ENCODE assay signal across 10 mouse cellular contexts in genomic region chr1:74239618-74240017, GRCm38 (mm10). TPM values are rescaled to one million over a fixed set of nuclear protein-coding genes. Genes with fewer than 3 reads are reported as not detected.
DNase-seq lines count a peak whose midpoint lies in the region; ATAC-seq and TF ChIP-seq lines count a peak whose summit lies in the region.
"Had no signal": no experiment of that assay in that cellular context is flagged by ENCODE, and none has a peak within 500 bp of the region (broad histone marks: within the 10 kb centered on the region; RNA-seq: fewer than 3 reads in every experiment).

No protein-coding gene starts in this region.

- TF ChIP-seq CTCF in cortical plate, adult 2 months (IDR thresholded peaks at IDR 0.05; ENCODE audit: extremely low read depth, insufficient read depth, low read length) = no peak

- TF ChIP-seq POLR2A in cortical plate, adult 2 months (IDR thresholded peaks at IDR 0.05; ENCODE audit: extremely low read depth, insufficient read depth, low read length) = 0 out of 2 replicates have a peak, but pooled peaks have one; percentile 37

- H3K4me3 ChIP-seq in cortical plate, adult 2 months (ENCODE audit: insufficient read depth, low read length) = peak overlapping the region; percentile 11; the same call in 1 of the 2 replicates

- peak; percentile 92 for DNase-seq in heart, adult 11 months
- DNase-seq in heart, postnatal 25 days (ENCODE audit: low spot score) = no peak
- DNase-seq in 416B (ENCODE audit: low read depth) = peak; percentile 55
- peak; percentile 41 to 79 for DNase-seq in left cerebral cortex, postnatal 25 days (ENCODE audit: low spot score in 2 of 2)
- DNase-seq in natural killer cell, adult 2 months (ENCODE audit: low spot score in 2 of 2) = peak; percentile 31 to 44
- DNase-seq in cerebellum, adult 9-11 months = no peak

- intact Hi-C loops in heart, postnatal 25 days (cut with DNase I) = loop anchor here (5.0 kb wide), 1 partner anchor 43 kb away; the partner anchor contains the start of genes Aamp and Pnkd
- intact Hi-C loops in left cerebral cortex, postnatal 25 days (cut with DNase I) = loop anchor here (2.0 to 5.0 kb wide), 3 partner anchors 33 to 1367 kb away; partner anchors contain the start of genes Ctdsp1 and Igfbp5

- peaks cover 7% of the 10 kb centered on the region for H3K4me1 ChIP-seq in cortical plate, adult 2 months (ENCODE audit: control insufficient read depth, insufficient read depth, low read length)

- H3K27ac ChIP-seq in cortical plate, adult 2 months (ENCODE audit: insufficient read depth, low read length) = no peak overlapping the region; the same call in 1 of the 2 replicates

- ATAC-seq in cerebellum, adult (ENCODE audit: insufficient number of reproducible peaks, low FRiP score, low TSS enrichment) = no peak

RNA-seq across cellular contexts. Expression of gene Arpc2, which starts 3.7 kb away (rescaled TPM):
- 100 to 1,000 TPM; 134 to 140 TPM for total RNA-seq in heart, postnatal 25 days (2021)
- 232 and 248 TPM in 2 replicates for polyA plus RNA-seq in cortical plate, adult 2 months (2012; rRNA removed)
- total RNA-seq in left cerebral cortex, postnatal 25 days (2021) = 100 to 1,000 TPM; 266 to 287 TPM

RNA-seq across cellular contexts. Expression of gene Gpbar1, which starts 38.7 kb away (rescaled TPM):
- not detected for total RNA-seq in heart, postnatal 25 days (2021)
- polyA plus RNA-seq in cortical plate, adult 2 months (2012; rRNA removed) = not detected in 2 replicates
- not detected for total RNA-seq in left cerebral cortex, postnatal 25 days (2021)
- total RNA-seq: layer of hippocampus, adult 8-10 months had no signal

RNA-seq across cellular contexts. Expression of gene Aamp, which starts 44.9 kb away (rescaled TPM):
- total RNA-seq in heart, postnatal 25 days (2021) = 10 to 100 TPM; 87.5 to 94.8 TPM
- polyA plus RNA-seq in cortical plate, adult 2 months (2012; rRNA removed) = 172 and 173 TPM in 2 replicates
- 100 to 1,000 TPM; 137 to 139 TPM for total RNA-seq in left cerebral cortex, postnatal 25 days (2021)

RNA-seq across cellular contexts. Expression of gene Pnkd, which starts 45.1 kb away (rescaled TPM):
- total RNA-seq in heart, postnatal 25 days (2021) = 100 to 1,000 TPM; 160 to 161 TPM
- polyA plus RNA-seq in cortical plate, adult 2 months (2012; rRNA removed) = 127 and 138 TPM in 2 replicates
- total RNA-seq in left cerebral cortex, postnatal 25 days (2021) = 100 to 1,000 TPM; 151 to 152 TPM

RNA-seq across cellular contexts. Expression of gene Cxcr1, which starts 45.2 kb away (rescaled TPM):
- total RNA-seq in heart, postnatal 25 days (2021) = not detected
- not detected in 2 replicates for polyA plus RNA-seq in cortical plate, adult 2 months (2012; rRNA removed)
- not detected for total RNA-seq in left cerebral cortex, postnatal 25 days (2021)
- polyA plus RNA-seq: testis, adult 2 months had no signal

Comparison
In these comparisons a context has a peak if more than half of its experiments do, and no peak if none do; other contexts are left out.
1. DNase-seq: peak in heart, adult 11 months (single experiment), 416B (single experiment), left cerebral cortex, postnatal 25 days (2 of 2) and natural killer cell, adult 2 months (2 of 2); none in heart, postnatal 25 days (single experiment) and cerebellum, adult 9-11 months (single experiment).